Mouse (Mus musculus) myocyte (in vitro differentiated cells): Measurements from ENCODE around the gene Gm11168. TPM values are rescaled to one million over a fixed set of nuclear protein-coding genes. Genes with fewer than 3 reads are reported as not detected.
"Not testable (repeated sequence)": the region's sequence is repeated elsewhere in the genome, so short reads cannot be mapped to it uniquely, and the experiment has no call there.

Experiments used
- H3K27me3 ChIP-seq: one replicate; pipeline ENCODE4 v1.6.1; 2011; ENCODE audit not compliant: control insufficient read depth, insufficient read depth, insufficient read length
- H3K36me3 ChIP-seq: one replicate; pipeline ENCODE4 v1.6.1; 2011; ENCODE audit not compliant: control insufficient read depth, insufficient read depth
- H3K4me2 ChIP-seq: one replicate; pipeline ENCODE4 v1.6.1; 2011; ENCODE audit warnings: low read depth, control low read depth
- H3K4me3 ChIP-seq: one replicate; pipeline ENCODE4 v1.5.1; 2011; ENCODE audit warnings: mild to moderate bottlenecking, control low read depth, moderate library complexity
- H3K79me2 ChIP-seq: one replicate; pipeline ENCODE4 v1.6.1; 2011; ENCODE audit not compliant: control insufficient read depth, insufficient read depth
- H3ac ChIP-seq: one replicate; pipeline ENCODE4 v1.6.1; 2011; ENCODE audit not compliant: control insufficient read depth, insufficient read length
- polyA plus RNA-seq: library from polyadenylated mRNA; unstranded; fragments of >200 nt; fragmentation: generic; extraction: Trizol; gene quantifications from one replicate; pipeline ENCODE4 v1.2.1, GENCODE M21; 2012; ENCODE audit warnings: missing spikeins

Gene Gm11168
- polyA plus RNA-seq, 1 experiment: not detected

- H3K79me2 ChIP-seq, H3K27me3 ChIP-seq, H3K4me3 ChIP-seq, H3ac ChIP-seq, H3K36me3 ChIP-seq, H3K4me2 ChIP-seq: not testable (repeated sequence)
Observed at GRCm38 (mm10) chr9:3017108-3017507, 14.0 kb downstream of the Gm11168 start, which contains the start of gene Gm10719. Gene Gm10719, plus strand, starts transcription at chr9:3017408.

- not testable (repeated sequence) for H3ac ChIP-seq, H3K4me2 ChIP-seq, H3K27me3 ChIP-seq, H3K79me2 ChIP-seq, H3K36me3 ChIP-seq, H3K4me3 ChIP-seq
Observed at GRCm38 (mm10) chr9:3018944-3019343, 15.8 kb downstream of the Gm11168 start.

GRCm38 (mm10) chr9:3019835-3020727 lies 16.9 kb downstream of the Gm11168 start:
- H3K4me2 ChIP-seq, H3K36me3 ChIP-seq, H3K79me2 ChIP-seq, H3K4me3 ChIP-seq, H3ac ChIP-seq, H3K27me3 ChIP-seq: not testable (repeated sequence)

- not testable (repeated sequence) for H3K4me3 ChIP-seq, H3K27me3 ChIP-seq, H3ac ChIP-seq, H3K4me2 ChIP-seq, H3K36me3 ChIP-seq, H3K79me2 ChIP-seq
Observed at GRCm38 (mm10) chr9:3022316-3023008, 19.3 kb downstream of the Gm11168 start.

- H3K36me3 ChIP-seq, H3K27me3 ChIP-seq, H3K4me2 ChIP-seq, H3ac ChIP-seq, H3K79me2 ChIP-seq, H3K4me3 ChIP-seq: not testable (repeated sequence)
Observed at GRCm38 (mm10) chr9:3023312-3023984, 20.3 kb downstream of the Gm11168 start, which contains the start of gene Gm10718. Gene Gm10718, plus strand, starts transcription at chr9:3023547.

GRCm38 (mm10) chr9:3023985-3024648 lies 21.0 kb downstream of the Gm11168 start:
- not testable (repeated sequence) for H3ac ChIP-seq, H3K4me2 ChIP-seq, H3K79me2 ChIP-seq, H3K36me3 ChIP-seq, H3K27me3 ChIP-seq, H3K4me3 ChIP-seq

GRCm38 (mm10) chr9:3024912-3025467 lies 21.8 kb downstream of the Gm11168 start, which contains the start of gene Gm10717:
Gene Gm10717, plus strand, starts transcription at chr9:3025417.
- H3K36me3 ChIP-seq, H3K4me2 ChIP-seq, H3K27me3 ChIP-seq, H3ac ChIP-seq, H3K79me2 ChIP-seq, H3K4me3 ChIP-seq: not testable (repeated sequence)

- H3ac ChIP-seq, H3K4me2 ChIP-seq, H3K36me3 ChIP-seq, H3K79me2 ChIP-seq, H3K27me3 ChIP-seq, H3K4me3 ChIP-seq: not testable (repeated sequence)
Observed at GRCm38 (mm10) chr9:3025653-3026052, 22.5 kb downstream of the Gm11168 start.

GRCm38 (mm10) chr9:3026136-3026535 lies 23.0 kb downstream of the Gm11168 start:
- H3K79me2 ChIP-seq, H3K27me3 ChIP-seq, H3ac ChIP-seq, H3K4me3 ChIP-seq, H3K36me3 ChIP-seq, H3K4me2 ChIP-seq: not testable (repeated sequence)

GRCm38 (mm10) chr9:3026741-3027140 lies 23.6 kb downstream of the Gm11168 start:
- not testable (repeated sequence) for H3K36me3 ChIP-seq, H3ac ChIP-seq, H3K4me2 ChIP-seq, H3K79me2 ChIP-seq, H3K4me3 ChIP-seq, H3K27me3 ChIP-seq

- not testable (repeated sequence) for H3ac ChIP-seq, H3K27me3 ChIP-seq, H3K4me2 ChIP-seq, H3K4me3 ChIP-seq, H3K36me3 ChIP-seq, H3K79me2 ChIP-seq
Observed at GRCm38 (mm10) chr9:3027200-3027599, 24.1 kb downstream of the Gm11168 start.
